Mouse (Mus musculus): ENCODE data around the gene Nrm. TPM values are rescaled to one million over a fixed set of nuclear protein-coding genes. Genes with fewer than 3 reads are reported as not detected.

Gene Nrm
- polyA plus RNA-seq, 2 experiments, result 49.5 to 80.7 TPM

DNA sequence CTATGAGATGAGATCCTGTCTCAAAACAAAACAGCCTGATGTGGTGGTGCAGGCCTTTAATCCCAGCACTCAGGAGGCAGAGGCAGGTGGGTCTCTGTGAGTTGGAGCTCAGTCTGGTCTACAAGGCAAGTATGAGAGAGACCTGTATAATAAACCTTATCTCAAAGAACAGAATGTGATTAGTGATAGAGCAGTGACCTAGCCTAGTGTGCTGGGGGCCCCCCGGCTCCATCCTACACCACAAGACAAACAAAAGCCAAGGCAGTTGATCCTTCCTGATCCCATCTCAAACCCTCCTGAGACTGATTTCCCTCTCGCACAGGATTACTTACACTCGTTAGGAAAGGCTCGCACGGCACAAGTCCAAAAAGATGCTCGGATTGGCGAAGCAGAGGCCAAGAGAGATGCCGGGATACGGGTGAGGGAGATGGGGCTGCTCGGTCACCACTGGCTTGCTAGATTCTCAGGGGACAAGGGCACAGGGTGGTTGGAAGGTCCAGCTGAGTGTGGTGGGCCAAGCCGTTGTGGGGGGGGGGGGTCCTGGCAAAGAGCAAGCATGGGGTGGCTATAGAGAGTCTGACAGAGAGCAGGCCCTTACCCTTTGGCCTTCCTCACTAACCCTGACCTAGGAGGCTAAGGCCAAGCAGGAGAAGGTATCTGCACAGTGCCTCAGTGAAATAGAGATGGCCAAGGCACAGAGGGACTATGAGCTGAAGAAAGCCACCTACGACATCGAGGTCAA lies 35.8 kb upstream of the Nrm start:
- DNase-seq (ENCODE audit: low spot score) (no peak), ATAC-seq (ENCODE audit: low FRiP score, low read depth) (no peak)
- no peak overlapping the region for H3K9ac ChIP-seq (ENCODE audit: low read depth, low read length, severe bottlenecking)
- no peak overlapping the region for H3K27ac ChIP-seq (replicated peaks; ENCODE audit: low read depth, low read length)
- no peak for TF ChIP-seq POLR2A (IDR thresholded peaks at IDR 0.05; ENCODE audit: borderline replicate concordance, extremely low read depth, insufficient read depth, insufficient read length)
- no peak overlapping the region for H3K4me3 ChIP-seq (replicated peaks; ENCODE audit: low read length)
- H3K36me3 ChIP-seq (ENCODE audit: control insufficient read depth, insufficient read depth, low read length), result peaks cover 23% of the 10 kb centered on the region
- 93% methylated on average over 13 of the region's 13 CpGs for WGBS
- H3K4me1 ChIP-seq (ENCODE audit: control insufficient read depth, insufficient read depth, low read length), result peaks cover 21% of the 10 kb centered on the region; the same call in 1 of the 2 replicates
- H3K9me3 ChIP-seq (ENCODE audit: control insufficient read depth, low read length), result no peaks in the 10 kb centered on the region
- H3K27me3 ChIP-seq (ENCODE audit: control insufficient read depth, insufficient read depth, low read length), result no peaks in the 10 kb centered on the region
- no peak overlapping the region for H3K4me2 ChIP-seq (replicated peaks; ENCODE audit: low read depth, low read length, severe bottlenecking)

DNA sequence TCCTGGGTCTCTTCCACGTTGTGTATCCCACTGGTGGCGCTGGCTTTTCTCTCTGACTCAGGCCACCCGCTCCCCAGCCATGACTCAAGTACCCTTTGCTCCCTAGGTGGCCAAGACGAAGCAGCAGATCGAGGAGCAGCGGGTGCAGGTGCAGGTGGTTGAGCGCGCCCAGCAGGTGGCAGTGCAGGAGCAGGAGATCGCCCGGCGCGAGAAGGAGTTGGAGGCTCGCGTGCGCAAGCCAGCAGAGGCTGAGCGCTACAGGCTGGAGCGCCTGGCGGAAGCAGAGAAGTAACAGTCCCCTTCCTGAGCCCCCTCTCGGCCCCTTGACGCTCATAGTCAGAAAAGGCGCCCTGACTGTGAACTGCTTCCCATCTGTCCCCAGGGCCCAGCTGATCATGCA lies 31.4 kb upstream of the Nrm start:
- DNase-seq (ENCODE audit: low spot score), result peak; percentile 88
- TF ChIP-seq POLR2A (IDR thresholded peaks at IDR 0.05; ENCODE audit: borderline replicate concordance, extremely low read depth, insufficient read depth, insufficient read length), result no peak
- H3K4me1 ChIP-seq (ENCODE audit: control insufficient read depth, insufficient read depth, low read length), result peaks cover 12% of the 10 kb centered on the region
- H3K4me3 ChIP-seq (replicated peaks; ENCODE audit: low read length), result peak overlapping the region; percentile 10; the same call in 1 of the 2 replicates
- H3K4me2 ChIP-seq (replicated peaks; ENCODE audit: low read depth, low read length, severe bottlenecking), result 0 out of 2 replicates have a peak overlapping the region, but pooled peaks have one; percentile 27
- ATAC-seq (ENCODE audit: low FRiP score, low read depth), result peak; percentile 70
- no peak overlapping the region; the same call in 1 of the 2 replicates for H3K9ac ChIP-seq (ENCODE audit: low read depth, low read length, severe bottlenecking)
- H3K9me3 ChIP-seq (ENCODE audit: control insufficient read depth, low read length), result no peaks in the 10 kb centered on the region
- H3K27me3 ChIP-seq (ENCODE audit: control insufficient read depth, insufficient read depth, low read length), result no peaks in the 10 kb centered on the region
- WGBS, result 1% methylated on average over 21 of the region's 21 CpGs
- no peak overlapping the region for H3K27ac ChIP-seq (replicated peaks; ENCODE audit: low read depth, low read length)
- H3K36me3 ChIP-seq (ENCODE audit: control insufficient read depth, insufficient read depth, low read length), result peaks cover 64% of the 10 kb centered on the region

DNA sequence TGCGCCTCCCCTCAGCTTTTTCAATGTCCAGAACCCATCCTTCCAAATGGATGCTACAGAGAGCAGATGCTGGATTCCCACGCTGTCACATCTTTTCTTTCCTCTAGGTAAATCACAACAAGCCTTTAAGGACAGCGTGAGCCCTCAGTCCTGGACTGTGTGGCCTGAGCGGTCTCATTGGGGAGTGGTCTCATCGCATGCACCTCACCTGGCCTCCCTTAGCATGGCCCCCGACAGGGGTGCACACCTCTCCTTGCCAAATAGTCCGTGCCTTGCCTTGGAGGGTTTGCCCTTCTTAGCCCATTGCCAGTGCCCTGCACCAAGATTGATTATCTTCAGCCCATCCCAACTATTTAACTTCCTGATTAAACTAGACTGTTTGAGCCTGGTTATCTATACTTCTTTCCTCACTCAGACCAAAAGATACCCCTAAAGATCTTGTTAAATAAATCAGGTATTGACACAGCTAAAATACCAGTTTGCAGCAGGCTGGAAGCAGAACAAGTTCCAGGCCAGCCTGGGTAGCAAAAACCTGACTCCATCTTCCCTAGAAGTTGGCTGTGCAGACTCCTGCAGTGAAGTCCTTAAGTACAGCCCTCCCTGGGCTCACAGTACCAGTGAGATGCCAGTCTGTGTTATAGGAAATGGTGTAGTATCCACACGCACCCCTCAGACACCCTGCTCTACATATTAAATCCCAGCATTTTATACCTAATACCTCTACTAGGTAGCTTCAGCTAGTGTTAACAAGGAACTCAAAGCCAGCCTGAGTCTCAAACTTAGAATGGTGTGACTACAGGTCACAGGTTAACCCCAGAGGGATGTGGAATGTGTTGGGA lies 28.5 kb upstream of the Nrm start:
- Histone ChIP-seq H3K4me2 (replicated peaks; ENCODE audit: low read depth, low read length, severe bottlenecking) (no peak overlapping the region), H3K27ac (replicated peaks; ENCODE audit: low read depth, low read length) (no peak overlapping the region), H3K36me3 (ENCODE audit: control insufficient read depth, insufficient read depth, low read length) (peaks cover 66% of the 10 kb centered on the region), H3K4me1 (ENCODE audit: control insufficient read depth, insufficient read depth, low read length) (peaks cover 23% of the 10 kb centered on the region), H3K9me3 (ENCODE audit: control insufficient read depth, low read length) (no peaks in the 10 kb centered on the region), H3K9ac (ENCODE audit: low read depth, low read length, severe bottlenecking) (no peak overlapping the region), H3K27me3 (ENCODE audit: control insufficient read depth, insufficient read depth, low read length) (no peaks in the 10 kb centered on the region), H3K4me3 (replicated peaks; ENCODE audit: low read length) (no peak overlapping the region)
- no peak for TF ChIP-seq POLR2A (IDR thresholded peaks at IDR 0.05; ENCODE audit: borderline replicate concordance, extremely low read depth, insufficient read depth, insufficient read length)
- DNase-seq (ENCODE audit: low spot score) (no peak), ATAC-seq (ENCODE audit: low FRiP score, low read depth) (no peak)
- 65% methylated on average over 8 of the region's 8 CpGs for WGBS

DNA sequence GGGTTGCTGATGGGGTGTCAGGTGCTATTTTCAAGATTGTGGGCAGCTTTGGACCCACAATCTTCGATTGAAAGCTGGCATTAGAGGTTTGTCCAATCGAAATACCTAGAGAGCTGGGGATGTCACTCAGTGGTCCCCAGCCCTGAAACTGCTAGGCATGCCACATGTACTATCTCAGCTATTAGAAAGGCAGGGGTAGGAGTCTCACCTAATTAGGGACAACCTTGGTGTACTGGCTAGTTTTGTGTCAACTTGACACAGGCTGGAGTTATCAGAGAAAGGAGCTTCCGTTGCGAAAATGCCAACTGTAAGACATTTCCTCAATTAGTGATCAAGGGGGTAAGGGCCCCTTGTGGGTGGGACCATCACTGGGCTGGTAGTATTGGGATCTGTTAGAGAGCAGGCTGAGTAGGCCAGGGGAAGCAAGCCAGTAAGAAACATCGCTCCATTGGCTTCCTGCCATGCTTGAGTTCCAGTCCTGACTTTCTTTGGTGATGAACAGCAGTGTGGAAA lies 27.8 kb upstream of the Nrm start:
- DNase-seq (ENCODE audit: low spot score) (no peak), ATAC-seq (ENCODE audit: low FRiP score, low read depth) (no peak)
- Histone ChIP-seq H3K27ac (replicated peaks; ENCODE audit: low read depth, low read length) (no peak overlapping the region), H3K4me1 (ENCODE audit: control insufficient read depth, insufficient read depth, low read length) (peaks cover 23% of the 10 kb centered on the region), H3K27me3 (ENCODE audit: control insufficient read depth, insufficient read depth, low read length) (no peaks in the 10 kb centered on the region), H3K9ac (ENCODE audit: low read depth, low read length, severe bottlenecking) (no peak overlapping the region), H3K36me3 (ENCODE audit: control insufficient read depth, insufficient read depth, low read length) (peaks cover 63% of the 10 kb centered on the region), H3K9me3 (ENCODE audit: control insufficient read depth, low read length) (no peaks in the 10 kb centered on the region), H3K4me3 (replicated peaks; ENCODE audit: low read length) (no peak overlapping the region), H3K4me2 (replicated peaks; ENCODE audit: low read depth, low read length, severe bottlenecking) (no peak overlapping the region)
- WGBS, result 21% methylated on average over 5 of the region's 5 CpGs
- TF ChIP-seq POLR2A (IDR thresholded peaks at IDR 0.05; ENCODE audit: borderline replicate concordance, extremely low read depth, insufficient read depth, insufficient read length), result no peak

DNA sequence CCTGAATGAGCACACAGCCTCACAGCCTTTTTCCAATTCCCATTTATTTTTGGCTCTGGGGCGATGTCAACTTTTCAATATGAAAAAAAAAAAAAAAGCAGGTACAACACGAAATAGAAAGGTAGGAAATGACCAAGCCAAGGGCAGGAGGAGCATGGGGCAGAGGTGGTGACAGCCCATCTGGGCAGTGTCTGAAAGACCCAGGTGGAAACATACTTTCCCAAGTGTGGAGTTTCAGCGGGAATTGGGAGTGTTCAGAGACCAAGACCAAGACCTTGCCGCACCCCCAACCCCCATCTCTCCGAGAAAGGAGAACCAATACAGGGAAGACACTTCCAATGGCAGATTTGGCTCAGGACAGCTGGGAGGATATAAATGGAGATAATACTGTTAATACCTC lies 27.2 kb upstream of the Nrm start:
- DNase-seq (ENCODE audit: low spot score) (no peak), ATAC-seq (ENCODE audit: low FRiP score, low read depth) (no peak)
- Histone ChIP-seq H3K27me3 (ENCODE audit: control insufficient read depth, insufficient read depth, low read length) (no peaks in the 10 kb centered on the region), H3K4me3 (replicated peaks; ENCODE audit: low read length) (0 out of 2 replicates have a peak overlapping the region, but pooled peaks have one; percentile 52), H3K27ac (replicated peaks; ENCODE audit: low read depth, low read length) (no peak overlapping the region), H3K9me3 (ENCODE audit: control insufficient read depth, low read length) (no peaks in the 10 kb centered on the region), H3K36me3 (ENCODE audit: control insufficient read depth, insufficient read depth, low read length) (peaks cover 63% of the 10 kb centered on the region), H3K9ac (ENCODE audit: low read depth, low read length, severe bottlenecking) (no peak overlapping the region), H3K4me1 (ENCODE audit: control insufficient read depth, insufficient read depth, low read length) (peaks cover 23% of the 10 kb centered on the region), H3K4me2 (replicated peaks; ENCODE audit: low read depth, low read length, severe bottlenecking) (no peak overlapping the region)
- no peak for TF ChIP-seq POLR2A (IDR thresholded peaks at IDR 0.05; ENCODE audit: borderline replicate concordance, extremely low read depth, insufficient read depth, insufficient read length)
- WGBS, result 56% methylated on average over 5 of the region's 5 CpGs
